Mouse (Mus musculus) frontal cortex, adult (tissue): ENCODE results near the gene Atp5b.
"Not testable (repeated sequence)": the region's sequence is repeated elsewhere in the genome, so short reads cannot be mapped to it uniquely, and the experiment has no call there.

Experiments
- ATAC-seq: cut with Nextera tagmentation; 2 replicates; pipeline ENCODE4 v1.9.2; 2017; ENCODE audit warnings: mild to moderate bottlenecking, moderate library complexity, mixed read lengths; ENCODE audit not compliant: low TSS enrichment

Gene Atp5b

DNA sequence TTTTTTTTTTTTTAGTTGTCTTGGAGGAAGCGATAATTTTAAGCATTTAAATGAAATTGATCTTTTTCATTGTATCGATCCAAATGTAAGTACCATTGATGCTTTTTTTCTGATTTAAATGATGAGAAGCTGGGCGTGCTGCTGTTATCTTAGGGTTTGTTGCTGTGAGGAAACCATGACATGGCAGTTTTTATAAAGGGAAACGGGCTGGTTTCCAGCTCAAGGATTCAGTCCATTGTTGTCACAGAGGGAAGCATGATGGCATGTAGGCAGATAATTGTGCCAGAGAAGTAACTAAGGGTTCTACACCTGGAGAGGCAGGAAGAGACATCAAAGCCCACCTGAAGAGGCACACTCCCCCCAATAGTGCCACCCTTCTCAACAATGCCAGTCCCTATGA is 13.9 kb upstream of the Atp5b start:
- ATAC-seq: no peak

DNA sequence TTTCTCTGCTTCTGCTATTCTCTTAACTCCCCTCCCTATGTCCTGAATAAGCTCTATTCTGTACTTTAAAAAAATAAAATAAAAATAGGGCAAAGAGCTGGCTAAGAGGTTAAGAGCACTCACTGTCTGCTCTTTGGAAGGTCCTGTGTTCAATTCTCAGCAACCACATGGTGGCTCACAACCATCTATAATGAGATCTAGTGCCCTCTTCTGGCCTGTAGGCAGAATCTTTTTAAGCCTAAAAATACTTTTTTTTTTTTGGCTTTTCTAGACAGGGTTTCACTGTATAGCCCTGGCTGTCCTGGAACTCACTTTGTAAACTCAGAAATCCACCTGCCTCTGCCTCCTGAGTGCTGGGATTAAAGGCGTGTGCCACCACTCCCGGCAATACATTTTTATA is 12.6 kb upstream of the Atp5b start:
- ATAC-seq: not testable (repeated sequence)

DNA sequence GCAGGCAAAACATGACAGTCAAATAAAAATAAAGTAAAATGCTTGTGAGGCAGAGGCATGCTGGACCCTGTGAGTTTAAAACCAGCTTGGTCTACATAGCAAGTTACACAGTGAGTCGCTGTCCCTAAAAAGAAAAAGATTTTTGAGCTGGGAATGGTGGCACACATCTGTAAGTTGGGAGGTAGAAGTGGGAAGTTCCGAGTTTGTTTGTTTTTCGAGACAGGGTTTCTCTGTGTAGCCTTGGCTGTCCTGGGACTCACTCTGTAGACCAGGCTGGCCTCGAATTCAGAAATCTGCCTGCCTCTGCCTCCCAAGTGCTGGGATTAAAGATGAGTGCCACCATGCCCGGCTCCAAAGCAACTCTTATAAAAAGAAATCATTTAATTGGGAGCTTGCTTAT is 4.8 kb upstream of the Atp5b start:
- not testable (repeated sequence) for ATAC-seq

GRCm38 (mm10) chr10:128080496-128080895 is 2.6 kb upstream of the Atp5b start:
- no peak for ATAC-seq

- ATAC-seq: no peak
These were observed 1.1 kb upstream of the Atp5b start for GRCm38 (mm10) chr10:128081807-128082476.

DNA sequence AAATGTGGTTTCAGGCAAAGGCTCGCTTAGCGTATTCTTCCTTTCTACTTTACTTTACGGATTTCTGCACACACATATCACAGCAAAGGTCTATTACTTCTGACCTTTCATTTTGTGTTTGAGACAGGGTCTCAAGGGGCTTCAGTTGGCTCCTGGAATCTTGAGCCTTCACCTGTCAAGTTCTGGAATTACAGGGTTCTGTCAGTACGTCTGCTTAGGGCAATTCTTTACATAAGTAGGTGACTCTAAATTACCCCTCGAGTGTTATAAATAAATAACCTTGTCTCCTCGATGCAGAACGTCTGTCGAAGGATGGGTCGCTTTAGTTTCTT is 630 bp upstream of the Atp5b start:
- ATAC-seq: peak; percentile 1; the same call in 1 of the 2 replicates

DNA sequence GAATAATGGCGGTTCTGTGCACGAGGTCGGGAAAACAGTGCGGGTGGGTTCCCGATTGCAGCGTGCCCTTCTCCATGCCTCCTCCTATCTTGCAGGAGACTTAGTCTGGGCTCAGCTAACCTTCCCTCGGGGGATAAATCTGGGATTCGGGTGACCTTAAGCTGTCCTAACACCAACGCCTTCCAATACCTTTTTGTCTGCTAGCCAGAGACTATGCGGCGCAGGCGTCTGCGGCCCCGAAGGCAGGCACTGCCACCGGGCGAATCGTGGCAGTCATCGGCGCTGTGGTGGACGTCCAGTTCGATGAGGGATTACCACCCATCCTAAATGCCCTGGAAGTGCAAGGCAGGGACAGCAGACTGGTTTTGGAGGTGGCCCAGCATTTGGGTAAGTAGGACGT is 615 bp downstream of the Atp5b start:
- ATAC-seq: peak; percentile 4; the same call in 1 of the 2 replicates

DNA sequence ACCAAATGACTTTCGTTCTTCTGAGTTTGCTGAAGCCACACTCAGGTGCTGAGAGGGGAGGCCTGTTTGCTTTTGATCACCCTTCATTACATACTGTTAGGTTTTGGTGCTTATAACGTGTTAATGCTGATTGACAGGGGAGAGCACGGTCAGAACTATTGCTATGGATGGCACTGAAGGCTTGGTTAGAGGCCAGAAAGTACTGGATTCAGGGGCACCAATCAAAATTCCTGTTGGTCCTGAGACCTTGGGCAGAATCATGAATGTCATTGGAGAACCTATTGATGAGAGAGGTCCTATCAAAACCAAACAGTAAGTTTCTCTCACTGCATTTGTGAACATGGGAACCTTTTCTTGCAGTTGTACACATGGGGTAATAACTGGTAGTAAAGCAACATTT is 1.1 kb downstream of the Atp5b start:
- ATAC-seq: no peak

GRCm38 (mm10) chr10:128086391-128086790 is 3.3 kb downstream of the Atp5b start:
- ATAC-seq: no peak

DNA sequence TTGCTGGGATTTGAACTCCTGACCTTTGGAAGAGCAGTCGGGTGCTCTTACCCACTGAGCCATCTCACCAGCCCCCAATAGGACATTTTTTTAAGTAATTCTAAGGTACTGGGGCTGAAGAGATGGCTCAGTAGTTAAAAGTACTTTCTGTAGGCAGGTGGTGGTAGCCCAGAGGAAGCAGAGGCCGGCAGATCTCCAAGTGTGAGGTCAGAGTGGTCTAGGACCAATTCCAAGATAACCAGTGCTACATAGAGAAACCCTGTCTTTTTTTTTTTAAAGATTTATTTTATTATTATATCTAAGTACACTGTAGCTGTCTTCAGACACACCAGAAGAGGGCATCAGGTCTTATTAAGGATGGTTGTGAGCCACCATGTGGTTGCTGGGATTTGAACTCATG is 4.1 kb downstream of the Atp5b start:
- ATAC-seq: not testable (repeated sequence)

- ATAC-seq: no peak
These were observed 5.1 kb downstream of the Atp5b start for GRCm38 (mm10) chr10:128088181-128088580.

DNA sequence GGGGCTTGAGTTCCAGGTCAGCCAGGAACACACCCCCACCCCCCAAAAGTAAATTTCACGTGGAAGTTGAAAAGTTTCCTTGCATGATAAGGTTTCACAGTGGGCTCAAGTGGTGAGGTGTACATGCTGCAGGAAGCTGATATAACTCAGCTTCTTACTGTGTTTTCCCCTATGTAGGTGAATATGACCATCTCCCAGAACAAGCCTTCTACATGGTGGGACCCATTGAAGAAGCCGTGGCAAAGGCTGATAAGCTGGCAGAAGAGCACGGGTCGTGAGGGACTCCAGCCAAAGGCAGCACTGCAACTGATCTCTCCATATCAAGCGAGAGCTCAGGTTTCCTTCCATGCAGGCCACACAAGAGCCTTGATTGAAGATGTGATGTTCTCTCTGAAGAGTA is 6.8 kb downstream of the Atp5b start:
- ATAC-seq: no peak

GRCm38 (mm10) chr10:128090651-128091563 is 7.8 kb downstream of the Atp5b start:
- ATAC-seq: peak; percentile 35

DNA sequence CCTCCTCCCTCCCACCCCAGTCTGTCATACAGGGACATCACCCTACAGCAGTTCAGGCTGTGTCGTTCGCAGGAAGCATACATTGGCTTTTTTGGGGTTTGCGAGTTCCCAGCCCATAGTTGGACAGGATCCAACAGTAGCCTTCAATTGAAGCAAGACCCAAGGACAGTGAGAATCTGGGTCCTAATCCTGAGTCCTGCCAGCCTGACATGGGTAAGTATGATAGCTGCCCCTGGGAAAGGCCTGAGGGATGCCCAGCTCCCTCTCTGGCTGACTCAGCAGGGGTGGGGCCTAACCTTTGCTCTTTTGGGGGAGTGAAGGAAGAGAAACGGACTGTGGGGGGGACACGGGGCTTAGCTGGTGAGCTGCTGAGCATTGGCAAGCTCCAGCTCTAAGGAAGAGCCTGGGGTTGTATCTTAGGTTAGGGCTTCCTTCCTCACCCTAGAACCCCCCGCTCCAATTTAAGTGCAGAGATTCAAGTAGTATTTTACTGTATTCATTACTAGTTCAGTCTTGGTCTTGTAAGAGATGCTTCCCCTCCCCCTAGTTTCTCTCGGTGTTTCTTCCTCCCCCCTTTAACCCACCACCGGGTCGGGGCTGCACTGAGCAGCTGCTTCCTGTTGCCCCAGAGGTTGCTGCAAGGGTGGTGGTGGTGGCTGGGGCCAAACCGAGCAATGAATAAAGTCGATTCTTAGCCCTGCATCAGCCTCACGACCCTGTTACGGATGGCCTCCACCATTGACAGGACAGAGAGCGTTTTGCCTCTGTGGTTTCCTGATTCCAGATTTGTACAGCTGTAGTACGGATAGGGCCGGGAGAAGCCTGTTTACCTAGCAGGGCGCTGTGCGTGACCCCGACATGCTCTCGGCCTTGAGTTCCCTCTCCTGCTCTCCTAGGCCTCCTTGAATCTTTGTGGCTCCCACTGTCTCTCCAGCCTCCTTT is 8.8 kb downstream of the Atp5b start, which contains the start of gene Baz2a:
Gene Baz2a, plus strand, starts transcription at position 14 of the 942 bp plus-strand sequence.
- ATAC-seq: peak; percentile 8; the same call in 1 of the 2 replicates

GRCm38 (mm10) chr10:128092506-128093495 is 9.7 kb downstream of the Atp5b start:
- ATAC-seq: peak; percentile 36

- no peak for ATAC-seq
These were observed 10.6 kb downstream of the Atp5b start for GRCm38 (mm10) chr10:128093496-128094294.

DNA sequence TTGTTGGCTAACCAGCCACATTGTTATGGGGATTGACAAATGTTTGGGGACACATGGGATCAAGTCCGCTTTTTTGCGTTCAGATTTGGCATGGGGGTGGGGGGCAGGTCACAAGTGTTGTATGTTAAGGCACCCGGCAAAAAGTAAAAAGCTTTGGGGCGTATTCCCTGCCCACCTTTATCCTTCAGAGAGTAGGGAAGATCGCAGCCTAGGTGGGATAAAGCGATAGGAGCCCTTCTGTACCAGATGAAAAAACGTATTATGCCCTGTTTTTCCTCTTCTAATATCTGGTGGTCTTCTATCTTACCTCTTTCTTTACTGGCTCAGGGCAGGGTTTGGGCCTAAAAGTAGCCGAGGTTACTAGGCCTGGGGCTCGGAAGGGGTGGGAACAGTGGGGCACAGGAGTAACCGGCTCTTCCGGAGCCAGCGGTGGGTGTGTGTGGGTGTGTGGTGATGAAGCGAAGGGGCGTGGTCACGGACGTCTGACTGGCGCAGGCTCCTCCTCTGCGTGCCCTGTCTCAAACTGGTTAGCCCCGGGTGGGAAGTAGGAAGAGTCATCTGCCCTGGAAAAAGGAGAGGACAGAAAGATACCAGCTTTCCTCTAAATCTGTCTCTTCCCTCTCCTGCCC is 11.4 kb downstream of the Atp5b start:
- ATAC-seq: no peak

DNA sequence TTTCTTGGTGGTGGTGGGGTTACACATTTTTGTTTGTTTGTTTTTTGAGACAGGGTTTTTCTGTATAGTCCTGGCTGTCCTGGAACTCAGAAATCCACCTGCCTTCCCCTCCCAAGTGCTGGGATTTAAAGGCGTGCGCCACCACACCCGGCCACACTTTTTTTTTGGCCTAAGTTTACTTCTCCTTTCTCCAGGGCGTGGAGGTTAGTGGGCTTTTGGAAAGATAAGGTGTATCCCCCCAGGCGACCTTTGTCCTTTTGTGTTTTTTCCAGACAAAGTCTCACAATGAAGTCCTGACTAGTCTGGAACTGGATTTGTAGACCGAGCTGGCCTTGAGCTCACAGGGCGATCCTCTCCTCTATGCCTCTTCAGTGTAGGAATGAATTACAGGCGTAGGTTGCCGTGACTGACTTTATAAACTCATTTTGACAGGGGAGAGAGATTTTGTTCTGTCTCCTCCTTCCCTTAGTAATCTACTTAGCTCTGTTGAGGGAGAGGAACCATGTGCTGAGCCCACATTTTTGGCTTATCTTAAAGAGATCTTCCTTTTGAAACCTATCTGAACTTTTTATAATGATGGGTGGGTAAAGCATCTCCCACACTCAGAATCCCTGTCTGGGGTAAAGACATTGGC is 12.0 kb downstream of the Atp5b start:
- ATAC-seq: no peak

GRCm38 (mm10) chr10:128096313-128096692 is 13.2 kb downstream of the Atp5b start:
- no peak for ATAC-seq
